Mouse (Mus musculus) heart, postnatal 14 days (tissue): ENCODE results near the gene Dhx57. TPM values are rescaled to one million over a fixed set of nuclear protein-coding genes. Genes with fewer than 3 reads are reported as not detected.

Source experiments
- DNase-seq, 2 experiments: peaks; one replicate each; pipeline ENCODE4 v3.0.0; 2021 to 2022
- intact Hi-C: fragments of 180-260 bp; cut with DNase I; formaldehyde crosslinking; loops from one replicate; pipeline ENCODE4 v1.15.1; 2025
- total RNA-seq, 2 experiments: library from RNA; stranded (reverse); gene quantifications; 2 replicates each; pipeline ENCODE4 v1.2.3; 2021

Dhx57 gene
- total RNA-seq, 2 experiments from 2014 or later: 8.2 to 9.7 TPM

GRCm38 (mm10) chr17:80206671-80207581, 83.3 kb downstream of the Dhx57 start, which contains the start of the genes Srsf7 and Ttc39d:
TSS of gene Srsf7 (minus strand) at chr17:80207307.
TSS of gene Ttc39d (plus strand) at chr17:80207460.
- peak; percentile 98 for DNase-seq
- intact Hi-C loops: no loop called here

- intact Hi-C loops: no loop called here
- no peak for DNase-seq
Observed at GRCm38 (mm10) chr17:80206301-80206670, 84.0 kb downstream of the Dhx57 start.

- intact Hi-C loops: no loop called here
- no peak for DNase-seq
Observed at GRCm38 (mm10) chr17:80205657-80206056, 84.6 kb downstream of the Dhx57 start.

GRCm38 (mm10) chr17:80199160-80199778, 91.0 kb downstream of the Dhx57 start:
- intact Hi-C loops: no loop called here
- DNase-seq: no peak

- intact Hi-C loops: no loop called here
- DNase-seq: no peak
Observed at GRCm38 (mm10) chr17:80193075-80193474, 97.2 kb downstream of the Dhx57 start.

Other genes with a start within 250 kb of the Dhx57 start
- 10 to 100 TPM; 27.0 to 29.3 TPM for gene Hnrnpll, start 228.1 kb downstream of the Dhx57 start, total RNA-seq
- 10 to 100 TPM; 11.0 to 12.4 TPM for gene Galm, start 163.0 kb downstream of the Dhx57 start, total RNA-seq
- gene Srsf7, start 83.2 kb downstream of the Dhx57 start, total RNA-seq: 10 to 100 TPM; 42.8 to 51.6 TPM
- gene Ttc39d, start 83.0 kb downstream of the Dhx57 start, total RNA-seq: under 1 TPM in 1 of 2 experiments, not detected in 1; 0.07 TPM
- 1 to 10 TPM; 3.1 to 3.3 TPM for gene Gemin6, start 66.0 kb downstream of the Dhx57 start, total RNA-seq
- gene Morn2, start 273 bp downstream of the Dhx57 start, total RNA-seq: 10 to 100 TPM; 10.0 to 12.5 TPM
- gene Arhgef33, start 16.9 kb upstream of the Dhx57 start, total RNA-seq: under 1 TPM in 1 of 2 experiments, not detected in 1; 0.39 TPM
- gene Gm10190, start 83.1 kb upstream of the Dhx57 start, total RNA-seq: not detected
- gene Sos1, start 190.0 kb upstream of the Dhx57 start, total RNA-seq: 10 to 100 TPM; 14.1 to 15.6 TPM